Mouse (Mus musculus) E14TG2a.4 (cell line): ENCODE results near the gene Edrf1.
"Not testable (repeated sequence)": the region's sequence is repeated elsewhere in the genome, so short reads cannot be mapped to it uniquely, and the experiment has no call there.

Experiments used
- H3K27me3 ChIP-seq: 2 replicates; pipeline ENCODE4 v1.6.1; 2014; ENCODE audit warnings: low read length, control low read depth; ENCODE audit not compliant: insufficient read depth
- H3K36me3 ChIP-seq: 2 replicates; pipeline ENCODE4 v1.6.1; 2014; ENCODE audit warnings: low read length, control low read depth; ENCODE audit not compliant: insufficient read depth
- H3K4me1 ChIP-seq: replicated peaks from 2 replicates; pipeline ENCODE4 v1.6.1; 2014; ENCODE audit warnings: low read depth, low read length, control low read depth
- H3K4me3 ChIP-seq: replicated peaks from 2 replicates; pipeline ENCODE4 v1.5.1; 2014; ENCODE audit warnings: mild to moderate bottlenecking, low read length
- H3K9me3 ChIP-seq: 2 replicates; pipeline ENCODE4 v1.6.1; 2014; ENCODE audit warnings: low read length, control low read depth
- CTCF ChIP-seq: conservative IDR thresholded peaks from 2 replicates; pipeline ENCODE4 v1.5.1; 2014; ENCODE audit warnings: low read length
- NANOG ChIP-seq: IDR thresholded peaks from 2 replicates; pipeline ENCODE4 v1.6.1; 2014; ENCODE audit warnings: borderline replicate concordance, low read length, mixed read lengths
- POU5F1 ChIP-seq: IDR thresholded peaks from 2 replicates; pipeline ENCODE4 v1.6.1; 2014; ENCODE audit warnings: low read length, borderline replicate concordance

Gene Edrf1

GRCm38 (mm10) chr7:133676002-133676401 is 38.7 kb downstream of the Edrf1 start:
- peaks cover 6% of the 10 kb centered on the region for H3K27me3 ChIP-seq
- TF ChIP-seq CTCF: peak; percentile 50
- no peak for TF ChIP-seq POU5F1
- peak overlapping the region; percentile 48 for H3K4me3 ChIP-seq
- peaks cover 26% of the 10 kb centered on the region for H3K4me1 ChIP-seq
- no peaks in the 10 kb centered on the region for H3K9me3 ChIP-seq
- H3K36me3 ChIP-seq: peaks cover 36% of the 10 kb centered on the region

- peaks cover 8% of the 10 kb centered on the region for H3K36me3 ChIP-seq
Measured at GRCm38 (mm10) chr7:133678716-133679115, 41.4 kb downstream of the Edrf1 start.

GRCm38 (mm10) chr7:133679439-133679838 is 42.1 kb downstream of the Edrf1 start:
- Histone ChIP-seq H3K9me3 (no peaks in the 10 kb centered on the region), H3K4me1 (peaks cover 20% of the 10 kb centered on the region), H3K4me3 (no peak overlapping the region), H3K36me3 (0 out of 2 replicates have a peak, but pooled peaks cover 3% of the 10 kb centered on the region), H3K27me3 (peaks cover 14% of the 10 kb centered on the region)
- no peak for TF ChIP-seq CTCF
- no peak for TF ChIP-seq POU5F1
- no peak for TF ChIP-seq NANOG

More at GRCm38 (mm10) chr7:133678716-133679115, 41.4 kb downstream of the Edrf1 start:
- H3K4me3 ChIP-seq: no peak overlapping the region
- no peaks in the 10 kb centered on the region for H3K9me3 ChIP-seq
- H3K27me3 ChIP-seq: peaks cover 14% of the 10 kb centered on the region
- TF ChIP-seq NANOG (no peak), POU5F1 (no peak), CTCF (no peak)
- peaks cover 19% of the 10 kb centered on the region for H3K4me1 ChIP-seq

- no peaks in the 10 kb centered on the region for H3K9me3 ChIP-seq
- H3K4me1 ChIP-seq: peaks cover 20% of the 10 kb centered on the region
- H3K36me3 ChIP-seq: no peaks in the 10 kb centered on the region
- peaks cover 14% of the 10 kb centered on the region for H3K27me3 ChIP-seq
- TF ChIP-seq NANOG: no peak
- no peak for TF ChIP-seq CTCF
- no peak for TF ChIP-seq POU5F1
- no peak within 1 kb of the TSS for H3K4me3 ChIP-seq
Measured at GRCm38 (mm10) chr7:133679961-133680360, 42.6 kb downstream of the Edrf1 start, which contains the start of gene Mmp21. Gene Mmp21 (minus strand): TSS chr7:133680061.

- H3K4me1 ChIP-seq: peaks cover 3% of the 10 kb centered on the region; the same call in 1 of the 2 replicates
- TF ChIP-seq POU5F1 (no peak), CTCF (no peak), NANOG (no peak)
- H3K27me3 ChIP-seq: peaks cover 14% of the 10 kb centered on the region
- H3K4me3 ChIP-seq: no peak overlapping the region
- no peaks in the 10 kb centered on the region for H3K9me3 ChIP-seq
- H3K36me3 ChIP-seq: no peaks in the 10 kb centered on the region
Measured at GRCm38 (mm10) chr7:133683626-133684025, 46.3 kb downstream of the Edrf1 start.

GRCm38 (mm10) chr7:133684110-133684509 is 46.8 kb downstream of the Edrf1 start:
- H3K4me3 ChIP-seq: no peak overlapping the region
- H3K27me3 ChIP-seq: peaks cover 14% of the 10 kb centered on the region
- no peaks in the 10 kb centered on the region for H3K9me3 ChIP-seq
- H3K36me3 ChIP-seq: no peaks in the 10 kb centered on the region
- TF ChIP-seq POU5F1 (no peak), CTCF (peak; percentile 63)
- peaks cover 3% of the 10 kb centered on the region; the same call in 1 of the 2 replicates for H3K4me1 ChIP-seq

- TF ChIP-seq CTCF: no peak
- no peak for TF ChIP-seq POU5F1
- no peak for TF ChIP-seq NANOG
- H3K9me3 ChIP-seq: no peaks in the 10 kb centered on the region
- H3K27me3 ChIP-seq: peaks cover 9% of the 10 kb centered on the region
- H3K4me1 ChIP-seq: peaks cover 3% of the 10 kb centered on the region; the same call in 1 of the 2 replicates
- H3K36me3 ChIP-seq: no peaks in the 10 kb centered on the region
- H3K4me3 ChIP-seq: no peak overlapping the region
Measured at GRCm38 (mm10) chr7:133684701-133685100, 47.4 kb downstream of the Edrf1 start.

GRCm38 (mm10) chr7:133685644-133686043 is 48.3 kb downstream of the Edrf1 start:
- not testable (repeated sequence) for H3K9me3 ChIP-seq, H3K27me3 ChIP-seq, H3K4me1 ChIP-seq, H3K4me3 ChIP-seq, H3K36me3 ChIP-seq

GRCm38 (mm10) chr7:133698021-133698709 is 60.8 kb downstream of the Edrf1 start:
- Histone ChIP-seq H3K4me1 (peaks cover 18% of the 10 kb centered on the region), H3K4me3 (no peak overlapping the region), H3K27me3 (0 out of 2 replicates have a peak, but pooled peaks cover 2% of the 10 kb centered on the region), H3K36me3 (no peaks in the 10 kb centered on the region), H3K9me3 (no peaks in the 10 kb centered on the region)
- no peak for TF ChIP-seq POU5F1
- TF ChIP-seq CTCF: no peak
- no peak for TF ChIP-seq NANOG
